Mouse (Mus musculus) monocyte, adult 5-6 weeks (primary cell): ENCODE results near the gene Ifit1. TPM values are rescaled to one million over a fixed set of nuclear protein-coding genes. Genes with fewer than 3 reads are reported as not detected.

Experiments used
- total RNA-seq: library from RNA; stranded (forward); fragments of 200-1000, 200-491, 200-594 nt; gene quantifications from 3 replicates; pipeline ENCODE4 v1.2.3, GENCODE M21; 2017

Ifit1 gene
- total RNA-seq, 1 experiment from 2014 or later, result 0.86 TPM

Other genes starting within 250 kb of the Ifit1 start
- gene Ch25h, start 165.7 kb upstream of the Ifit1 start, total RNA-seq, result not detected in 3 replicates
- 71.6 to 118 TPM (median 98.2 TPM) in 3 replicates for gene Lipa, start 113.4 kb upstream of the Ifit1 start, total RNA-seq
- 13.1 to 32.7 TPM (median 16.9 TPM) in 3 replicates for gene Ifit2, start 90.2 kb upstream of the Ifit1 start, total RNA-seq
- 11.5 to 16.9 TPM (median 15.2 TPM) in 3 replicates for gene Ifit3, start 57.3 kb upstream of the Ifit1 start, total RNA-seq
- gene Ifit1bl1, start 38.9 kb upstream of the Ifit1 start, total RNA-seq, result 1.6 to 6.7 TPM (median 6.6 TPM) in 3 replicates
- 1.1 to 2.7 TPM (median 1.6 TPM) in 3 replicates for gene Ifit3b, start 32.9 kb upstream of the Ifit1 start, total RNA-seq
- gene Ifit1bl2, start 128 bp upstream of the Ifit1 start, total RNA-seq, result 0.78 to 1.8 TPM (median 1.7 TPM) in 3 replicates
- 0.43 TPM in 1 of 3 replicates, not detected in the others for gene Slc16a12, start 106.4 kb downstream of the Ifit1 start, total RNA-seq
- gene Pank1, start 238.6 kb downstream of the Ifit1 start, total RNA-seq, result 2.6 to 4.1 TPM (median 2.7 TPM) in 3 replicates